Mouse (Mus musculus): ENCODE measurements around the gene Cep135. TPM values are rescaled to one million over a fixed set of nuclear protein-coding genes. Genes with fewer than 3 reads are reported as not detected.

Cep135 gene
- polyA plus RNA-seq, 1 experiment from 2014 or later: 11.1 TPM

DNA sequence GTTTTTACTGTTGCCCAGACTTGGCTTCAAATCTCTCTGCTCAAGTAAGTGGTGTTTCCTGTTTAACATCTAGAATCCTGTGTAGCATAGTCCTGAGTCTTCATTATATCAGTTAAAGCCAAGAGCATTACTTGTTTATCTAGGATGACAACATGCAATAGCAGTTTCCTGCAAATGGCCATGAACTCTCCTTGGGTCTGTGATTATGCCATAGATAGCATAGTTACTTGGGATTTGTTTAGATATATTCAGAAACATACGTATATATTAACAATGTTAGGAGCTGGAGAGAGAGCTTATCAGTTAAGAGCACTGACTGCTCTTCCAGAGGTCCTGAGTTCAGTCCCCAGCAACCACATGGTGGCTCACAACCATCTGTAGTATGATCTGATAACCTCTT lies 39.3 kb downstream of the Cep135 start:
- no peak for ATAC-seq (ENCODE audit: low FRiP score)
- DNase-seq (ENCODE audit: low spot score, missing footprints): no peak
- no peak overlapping the region for H3K4me2 ChIP-seq
- H3K36me3 ChIP-seq (ENCODE audit: control insufficient read depth, insufficient read depth, low read length): no peaks in the 10 kb centered on the region; the same call in 1 of the 2 replicates
- no peaks in the 10 kb centered on the region for H3K9me3 ChIP-seq (ENCODE audit: control insufficient read depth, low read length)
- 88% methylated on average over 1 of the region's 1 CpGs for WGBS
- no peak overlapping the region for H3K4me3 ChIP-seq (ENCODE audit: low read depth, low read length)
- H3K27me3 ChIP-seq (ENCODE audit: control insufficient read depth, insufficient read depth, low read length): no peaks in the 10 kb centered on the region
- H3K9ac ChIP-seq (ENCODE audit: low read length): no peak overlapping the region
- H3K4me1 ChIP-seq (ENCODE audit: control insufficient read depth, insufficient read depth, low read length): no peaks in the 10 kb centered on the region
- H3K27ac ChIP-seq (ENCODE audit: low read depth, low read length): no peak overlapping the region

DNA sequence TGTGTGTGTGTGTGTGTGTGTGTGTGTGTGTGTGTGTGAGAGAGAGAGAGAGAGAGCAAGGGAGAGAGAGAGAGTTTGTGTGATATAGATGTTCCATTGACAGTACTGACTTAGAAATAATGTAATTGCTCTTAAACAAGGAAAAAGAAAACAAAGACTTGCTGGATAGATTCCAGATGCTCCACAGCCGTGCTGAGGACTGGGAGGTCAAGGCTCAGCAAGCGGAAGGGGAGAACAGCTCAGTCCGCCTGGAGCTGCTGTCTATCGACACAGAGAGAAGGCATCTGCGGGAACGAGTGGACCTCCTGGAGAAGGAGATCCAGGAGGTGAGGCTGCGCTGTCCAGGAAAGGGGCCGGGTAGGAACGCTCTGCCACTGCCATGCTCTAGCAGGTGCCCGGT lies 45.5 kb downstream of the Cep135 start:
- Histone ChIP-seq H3K4me1 (ENCODE audit: control insufficient read depth, insufficient read depth, low read length) (no peaks in the 10 kb centered on the region), H3K9me3 (ENCODE audit: control insufficient read depth, low read length) (no peaks in the 10 kb centered on the region), H3K9ac (ENCODE audit: low read length) (no peak overlapping the region), H3K27ac (ENCODE audit: low read depth, low read length) (no peak overlapping the region), H3K27me3 (ENCODE audit: control insufficient read depth, insufficient read depth, low read length) (no peaks in the 10 kb centered on the region), H3K4me3 (ENCODE audit: low read depth, low read length) (no peak overlapping the region), H3K36me3 (ENCODE audit: control insufficient read depth, insufficient read depth, low read length) (peaks cover 9% of the 10 kb centered on the region), H3K4me2 (no peak overlapping the region)
- DNase-seq (ENCODE audit: low spot score, missing footprints): no peak
- 85% methylated on average over 10 of the region's 10 CpGs for WGBS
- no peak for ATAC-seq (ENCODE audit: low FRiP score)

DNA sequence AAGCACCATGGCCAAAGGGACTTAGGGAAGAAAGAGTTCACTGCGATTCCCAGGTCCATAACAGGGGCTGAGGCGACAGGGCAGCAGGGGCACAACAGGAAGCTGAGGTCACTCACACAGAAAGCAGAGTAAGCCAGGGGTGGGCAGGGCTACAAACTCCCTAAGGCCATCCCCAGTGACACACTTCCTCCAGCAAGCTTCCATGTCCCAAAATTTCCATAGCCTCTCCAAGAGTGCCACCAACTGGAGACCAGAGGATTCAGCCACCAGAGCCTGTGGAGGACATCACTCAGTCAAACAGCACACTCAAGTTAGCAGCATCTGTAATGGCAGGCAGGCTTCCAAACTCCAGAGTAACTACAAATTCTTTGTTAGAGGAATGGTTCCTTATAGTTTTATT lies 47.1 kb downstream of the Cep135 start:
- 88% methylated on average over 2 of the region's 2 CpGs for WGBS
- no peaks in the 10 kb centered on the region for H3K4me1 ChIP-seq (ENCODE audit: control insufficient read depth, insufficient read depth, low read length)
- no peak overlapping the region for H3K9ac ChIP-seq (ENCODE audit: low read length)
- H3K4me3 ChIP-seq (ENCODE audit: low read depth, low read length): no peak overlapping the region
- no peak overlapping the region for H3K4me2 ChIP-seq
- no peak overlapping the region for H3K27ac ChIP-seq (ENCODE audit: low read depth, low read length)
- peaks cover 9% of the 10 kb centered on the region for H3K36me3 ChIP-seq (ENCODE audit: control insufficient read depth, insufficient read depth, low read length)
- ATAC-seq (ENCODE audit: low FRiP score): no peak
- no peaks in the 10 kb centered on the region for H3K9me3 ChIP-seq (ENCODE audit: control insufficient read depth, low read length)
- no peak for DNase-seq (ENCODE audit: low spot score, missing footprints)
- H3K27me3 ChIP-seq (ENCODE audit: control insufficient read depth, insufficient read depth, low read length): no peaks in the 10 kb centered on the region

DNA sequence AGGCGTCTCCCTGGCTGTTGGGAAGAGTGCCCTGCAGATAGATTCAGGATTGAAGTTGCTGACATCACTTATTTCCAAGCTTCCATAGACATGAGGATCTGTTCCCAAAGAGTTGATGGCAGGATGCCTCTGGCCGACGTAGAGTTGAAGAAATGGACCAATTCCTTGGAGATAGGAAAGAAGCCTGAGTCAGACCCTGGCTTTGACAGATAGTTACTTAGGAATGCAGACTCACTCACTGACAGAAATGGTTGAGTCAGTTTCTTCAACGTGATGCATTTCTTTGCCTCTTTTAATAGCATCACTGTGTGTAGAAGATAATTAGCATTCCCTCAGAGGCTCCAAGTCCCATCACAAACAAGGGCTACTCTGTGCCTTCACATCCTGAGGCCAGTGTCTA lies 53.6 kb downstream of the Cep135 start:
- Histone ChIP-seq H3K4me3 (ENCODE audit: low read depth, low read length) (no peak overlapping the region), H3K27me3 (ENCODE audit: control insufficient read depth, insufficient read depth, low read length) (no peaks in the 10 kb centered on the region), H3K9ac (ENCODE audit: low read length) (no peak overlapping the region), H3K4me2 (no peak overlapping the region), H3K36me3 (ENCODE audit: control insufficient read depth, insufficient read depth, low read length) (peaks cover 16% of the 10 kb centered on the region), H3K4me1 (ENCODE audit: control insufficient read depth, insufficient read depth, low read length) (no peaks in the 10 kb centered on the region), H3K9me3 (ENCODE audit: control insufficient read depth, low read length) (no peaks in the 10 kb centered on the region), H3K27ac (ENCODE audit: low read depth, low read length) (no peak overlapping the region)
- ATAC-seq (ENCODE audit: low FRiP score) (no peak), DNase-seq (ENCODE audit: low spot score, missing footprints) (no peak)
- WGBS: 91% methylated on average over 4 of the region's 4 CpGs

DNA sequence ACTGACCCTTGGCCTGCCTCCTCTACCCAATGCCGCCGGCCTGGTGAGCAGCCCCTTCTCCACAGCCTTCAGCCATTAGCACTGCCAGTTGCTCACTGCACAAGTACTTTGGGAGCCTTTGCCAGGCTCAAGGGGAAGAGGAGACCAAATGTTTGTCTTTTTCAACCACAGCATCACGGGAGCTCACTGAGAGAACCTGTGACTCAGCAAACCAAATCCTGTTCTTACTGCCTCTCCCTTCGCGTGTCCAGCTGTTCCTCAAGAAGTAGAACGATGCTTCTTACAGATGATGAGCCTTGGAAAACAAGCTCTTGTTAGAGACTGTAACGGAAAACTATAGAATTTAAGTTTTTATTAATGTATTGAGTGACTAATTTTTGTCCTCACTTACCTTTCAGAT lies 55.7 kb downstream of the Cep135 start:
- Histone ChIP-seq H3K4me2 (no peak overlapping the region), H3K9ac (ENCODE audit: low read length) (no peak overlapping the region), H3K27ac (ENCODE audit: low read depth, low read length) (no peak overlapping the region), H3K4me1 (ENCODE audit: control insufficient read depth, insufficient read depth, low read length) (no peaks in the 10 kb centered on the region), H3K4me3 (ENCODE audit: low read depth, low read length) (no peak overlapping the region), H3K36me3 (ENCODE audit: control insufficient read depth, insufficient read depth, low read length) (peaks cover 16% of the 10 kb centered on the region), H3K27me3 (ENCODE audit: control insufficient read depth, insufficient read depth, low read length) (no peaks in the 10 kb centered on the region), H3K9me3 (ENCODE audit: control insufficient read depth, low read length) (no peaks in the 10 kb centered on the region)
- DNase-seq (ENCODE audit: low spot score, missing footprints): no peak
- WGBS: 94% methylated on average over 7 of the region's 7 CpGs
- no peak for ATAC-seq (ENCODE audit: low FRiP score)

DNA sequence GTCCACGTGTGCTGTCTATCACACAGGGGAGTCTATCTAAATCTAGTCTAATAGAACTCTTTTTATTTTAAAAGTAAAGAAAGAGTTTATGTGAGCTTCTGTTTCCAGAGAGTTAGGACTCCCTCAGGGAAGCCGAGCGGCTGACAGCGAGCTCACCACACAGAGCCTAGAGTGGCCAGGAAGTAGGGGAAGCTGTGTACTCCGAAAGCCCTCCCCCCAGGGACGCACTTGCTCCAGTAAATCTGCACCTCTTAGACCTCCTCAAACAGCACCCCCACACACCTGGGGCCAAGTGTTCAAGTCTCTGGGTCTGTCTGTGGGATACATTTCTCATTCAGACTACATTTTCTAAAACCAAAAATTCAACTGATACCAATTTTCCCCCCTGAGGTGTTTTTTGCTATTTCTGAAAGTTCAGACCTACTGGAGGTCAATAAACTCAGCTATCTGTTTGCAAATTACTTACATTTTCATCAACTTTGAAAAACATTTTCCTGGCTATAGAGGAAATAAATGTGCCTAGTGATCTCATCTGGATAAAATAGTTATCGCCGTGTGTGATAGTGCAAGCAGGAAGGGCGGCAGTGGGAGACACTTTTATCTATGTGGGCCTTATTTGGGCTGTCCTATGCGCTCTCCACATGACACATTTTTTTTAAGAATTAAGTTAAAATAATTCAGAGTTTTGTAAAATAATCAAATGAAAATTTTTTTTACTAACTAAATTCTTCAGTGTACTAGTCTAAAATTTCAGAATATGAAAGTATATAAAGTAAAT lies 56.8 kb downstream of the Cep135 start:
- 92% methylated on average over 10 of the region's 10 CpGs for WGBS
- no peaks in the 10 kb centered on the region for H3K9me3 ChIP-seq (ENCODE audit: control insufficient read depth, low read length)
- ATAC-seq (ENCODE audit: low FRiP score) (no peak), DNase-seq (ENCODE audit: low spot score, missing footprints) (no peak)
- no peak overlapping the region for H3K4me3 ChIP-seq (ENCODE audit: low read depth, low read length)
- no peak overlapping the region for H3K27ac ChIP-seq (ENCODE audit: low read depth, low read length)
- H3K9ac ChIP-seq (ENCODE audit: low read length): no peak overlapping the region
- H3K4me1 ChIP-seq (ENCODE audit: control insufficient read depth, insufficient read depth, low read length): no peaks in the 10 kb centered on the region
- no peaks in the 10 kb centered on the region for H3K27me3 ChIP-seq (ENCODE audit: control insufficient read depth, insufficient read depth, low read length)
- H3K4me2 ChIP-seq: no peak overlapping the region
- peaks cover 16% of the 10 kb centered on the region for H3K36me3 ChIP-seq (ENCODE audit: control insufficient read depth, insufficient read depth, low read length)

DNA sequence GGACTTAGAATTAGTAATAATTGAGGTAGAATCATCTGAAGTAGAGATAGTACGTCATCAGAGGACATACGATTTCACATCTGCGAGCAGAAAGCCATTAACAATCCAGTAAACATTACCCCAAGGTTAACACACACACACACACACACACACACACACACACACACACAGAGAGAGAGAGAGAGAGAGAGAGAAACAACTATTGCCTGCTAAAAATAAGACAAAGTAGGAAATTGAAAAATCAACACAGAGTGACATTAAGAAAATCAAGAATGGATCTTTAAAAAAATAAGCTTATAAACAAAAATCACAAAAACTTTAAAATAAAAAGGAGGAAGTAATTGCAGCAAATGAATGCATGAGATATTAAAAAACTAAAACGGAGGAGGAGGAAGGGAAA lies 61.4 kb downstream of the Cep135 start:
- Histone ChIP-seq H3K9ac (ENCODE audit: low read length) (no peak overlapping the region), H3K27me3 (ENCODE audit: control insufficient read depth, insufficient read depth, low read length) (no peaks in the 10 kb centered on the region), H3K9me3 (ENCODE audit: control insufficient read depth, low read length) (no peaks in the 10 kb centered on the region), H3K4me1 (ENCODE audit: control insufficient read depth, insufficient read depth, low read length) (no peaks in the 10 kb centered on the region), H3K4me3 (ENCODE audit: low read depth, low read length) (no peak overlapping the region), H3K4me2 (no peak overlapping the region), H3K36me3 (ENCODE audit: control insufficient read depth, insufficient read depth, low read length) (no peaks in the 10 kb centered on the region), H3K27ac (ENCODE audit: low read depth, low read length) (no peak overlapping the region)
- no peak for ATAC-seq (ENCODE audit: low FRiP score)
- DNase-seq (ENCODE audit: low spot score, missing footprints): no peak
- WGBS: 80% methylated on average over 4 of the region's 4 CpGs

DNA sequence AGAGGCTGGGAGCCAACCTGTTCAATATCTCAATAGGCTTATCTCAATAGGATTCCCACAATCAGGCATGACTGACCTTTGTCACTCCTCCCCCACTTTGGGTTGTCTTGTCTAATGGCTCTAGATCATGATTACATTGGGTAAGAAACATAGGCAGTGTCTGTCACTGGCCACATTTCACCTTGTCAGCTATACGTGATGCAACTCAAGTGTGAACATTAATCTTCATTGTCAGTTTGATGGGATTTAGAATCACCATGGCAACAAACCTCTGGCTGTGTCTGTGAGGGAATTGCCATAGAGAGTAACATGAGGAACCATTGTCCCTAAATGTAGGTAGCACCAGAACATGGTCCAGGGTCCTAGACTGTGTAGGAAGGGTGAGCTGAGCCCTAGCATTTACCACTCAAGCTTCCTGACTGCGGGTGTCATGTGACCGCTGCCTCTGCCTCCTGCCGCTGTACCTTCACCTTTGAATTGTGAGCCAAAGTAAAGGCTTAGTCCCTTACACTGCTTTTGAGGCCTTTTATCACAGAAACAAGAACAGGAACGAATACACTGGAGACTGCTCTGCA lies 62.7 kb downstream of the Cep135 start:
- no peaks in the 10 kb centered on the region for H3K36me3 ChIP-seq (ENCODE audit: control insufficient read depth, insufficient read depth, low read length)

DNA sequence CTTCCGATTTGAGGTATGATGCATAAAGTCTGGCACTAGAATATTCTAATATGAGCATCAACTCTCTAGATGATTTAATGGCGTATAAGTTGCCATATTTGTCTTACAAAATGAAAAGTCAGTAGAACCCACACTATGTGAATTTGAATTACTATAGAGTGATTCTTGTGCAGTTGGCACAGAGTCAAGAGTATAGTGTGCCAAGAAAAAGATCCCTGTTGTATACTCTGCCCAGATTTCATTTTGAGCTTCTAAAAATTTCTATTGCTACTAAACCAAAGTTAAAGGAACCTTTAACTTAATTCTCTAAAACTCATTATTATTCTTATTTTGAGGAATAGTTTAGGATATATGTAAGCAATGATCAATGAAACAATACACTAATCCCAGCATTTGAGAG lies 67.7 kb downstream of the Cep135 start, which contains the start of gene C530008M17Rik:
TSS of gene C530008M17Rik (plus strand) at position 301 of the 400 bp plus-strand sequence.
- peaks cover 4% of the 10 kb centered on the region; the same call in 1 of the 2 replicates for H3K4me1 ChIP-seq (ENCODE audit: control insufficient read depth, insufficient read depth, low read length)
- H3K27me3 ChIP-seq (ENCODE audit: control insufficient read depth, insufficient read depth, low read length): no peaks in the 10 kb centered on the region
- no peaks in the 10 kb centered on the region for H3K36me3 ChIP-seq (ENCODE audit: control insufficient read depth, insufficient read depth, low read length)
- peak within 1 kb of the TSS; percentile 93 for H3K27ac ChIP-seq (ENCODE audit: low read depth, low read length)
- ATAC-seq (ENCODE audit: low FRiP score) (no peak), DNase-seq (ENCODE audit: low spot score, missing footprints) (no peak)
- no peaks in the 10 kb centered on the region for H3K9me3 ChIP-seq (ENCODE audit: control insufficient read depth, low read length)
- H3K4me2 ChIP-seq: peak within 1 kb of the TSS; percentile 75
- peak within 1 kb of the TSS; percentile 99 for H3K9ac ChIP-seq (ENCODE audit: low read length)
- H3K4me3 ChIP-seq (ENCODE audit: low read depth, low read length): peak within 1 kb of the TSS; percentile 82
- 96% methylated on average over 2 of the region's 2 CpGs for WGBS

More for the DNA sequence above, 62.7 kb downstream of the Cep135 start:
- H3K9me3 ChIP-seq (ENCODE audit: control insufficient read depth, low read length): no peaks in the 10 kb centered on the region
- WGBS: 60% methylated on average over 5 of the region's 5 CpGs
- H3K27ac ChIP-seq (ENCODE audit: low read depth, low read length): no peak overlapping the region
- H3K27me3 ChIP-seq (ENCODE audit: control insufficient read depth, insufficient read depth, low read length): no peaks in the 10 kb centered on the region
- no peak overlapping the region for H3K9ac ChIP-seq (ENCODE audit: low read length)
- H3K4me1 ChIP-seq (ENCODE audit: control insufficient read depth, insufficient read depth, low read length): no peaks in the 10 kb centered on the region
- ATAC-seq (ENCODE audit: low FRiP score) (peak; percentile 77), DNase-seq (ENCODE audit: low spot score, missing footprints) (peak; percentile 90)
- H3K4me3 ChIP-seq (ENCODE audit: low read depth, low read length): no peak overlapping the region
- no peak overlapping the region for H3K4me2 ChIP-seq

Measured in midbrain, embryonic 11.5 days (tissue).